Mouse (Mus musculus): ENCODE results near the gene Tnfrsf26.

GRCm38 (mm10) chr7:143594865-143595264 lies 33.7 kb downstream of the Tnfrsf26 start:
- no peak for TF ChIP-seq CTCF (IDR thresholded peaks at IDR 0.05; ENCODE audit: low read depth)
- TF ChIP-seq EP300 (optimal IDR thresholded peaks at IDR 0.05) = no peak

All from stomach, postnatal 0 days (tissue).